Mouse (Mus musculus) spleen, adult 12 weeks (tissue): Measurements from ENCODE around the gene Gm3149.
"Not testable (repeated sequence)": the region's sequence is repeated elsewhere in the genome, so short reads cannot be mapped to it uniquely, and the experiment has no call there.

Source experiments
- DNase-seq: peaks from one replicate; pipeline ENCODE4 v3.0.0; 2022; ENCODE audit warnings: low spot score

Gm3149 gene

GRCm38 (mm10) chr14:4316983-4317382, at the start of gene Gm3149:
TSS of gene Gm3149 (plus strand) at chr14:4317283.
- not testable (repeated sequence) for DNase-seq

- not testable (repeated sequence) for DNase-seq
These were observed 47.7 kb upstream of the Gm3149 start for GRCm38 (mm10) chr14:4269238-4269950.

- DNase-seq: not testable (repeated sequence)
These were observed 37.3 kb upstream of the Gm3149 start for GRCm38 (mm10) chr14:4279828-4280227.

GRCm38 (mm10) chr14:4334476-4335080, 17.5 kb downstream of the Gm3149 start, which contains the start of gene 2610042L04Rik:
TSS of gene 2610042L04Rik (plus strand) at chr14:4334763.
- not testable (repeated sequence) for DNase-seq

GRCm38 (mm10) chr14:4335506-4335905, 18.4 kb downstream of the Gm3149 start:
- not testable (repeated sequence) for DNase-seq

GRCm38 (mm10) chr14:4368991-4369390, 51.9 kb downstream of the Gm3149 start:
- not testable (repeated sequence) for DNase-seq

GRCm38 (mm10) chr14:4369691-4370090, 52.6 kb downstream of the Gm3149 start:
- DNase-seq: not testable (repeated sequence)
